Mouse (Mus musculus) cortical plate, adult 2 months (tissue): ENCODE results near the gene Tmem106a.

ENCODE experiments used
- CTCF ChIP-seq: fragments of 200-500 bp; IDR thresholded peaks from 2 replicates; pipeline ENCODE4 v1.5.1; 2011; ENCODE audit warnings: mild to moderate bottlenecking, control low read depth, low read length; ENCODE audit not compliant: insufficient read depth; ENCODE audit errors: extremely low read depth
- POLR2A ChIP-seq: fragments of 200-500 bp; IDR thresholded peaks from 2 replicates; pipeline ENCODE4 v1.6.1; 2011; ENCODE audit warnings: mild to moderate bottlenecking, low read length, control low read depth; ENCODE audit not compliant: insufficient read depth; ENCODE audit errors: extremely low read depth

GRCm38 (mm10) chr11:101616948-101617767, 35.1 kb downstream of the Tmem106a start:
- TF ChIP-seq CTCF = no peak
- no peak for TF ChIP-seq POLR2A
